24 mouse cellular contexts compared by ENCODE assay signal in the genomic region with DNA sequence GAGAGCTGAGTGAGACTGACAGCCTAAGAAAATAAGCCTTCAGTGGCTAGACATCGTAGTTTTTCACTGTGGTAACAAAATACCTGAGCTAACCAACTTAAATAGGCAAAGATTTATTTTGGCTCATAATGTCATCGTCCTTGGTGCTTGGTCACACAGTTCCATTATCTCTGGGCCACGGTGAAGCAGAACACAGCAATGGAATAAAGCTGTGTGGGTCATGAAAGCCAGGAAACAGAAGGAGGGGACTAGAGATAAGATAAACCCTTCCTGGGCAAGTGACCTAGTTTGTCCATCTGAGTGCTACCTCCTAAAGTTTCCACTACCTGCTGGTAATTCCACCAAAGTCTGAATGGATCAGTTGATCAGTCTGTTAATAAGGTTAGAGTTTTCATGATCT.
"Had no signal": no experiment of that assay in that cellular context is flagged by ENCODE, and none has a peak within 500 bp of the region (broad histone marks: within the 10 kb centered on the region; RNA-seq: fewer than 3 reads in every experiment).

No protein-coding gene starts in this region.

- H3K4me2 ChIP-seq: heart, embryonic 11.5 days; hindbrain, embryonic 12.5 days; hindbrain, embryonic 14.5 days; intestine, embryonic 15.5 days; limb, embryonic 13.5 days; limb, embryonic 15.5 days; liver, embryonic 12.5 days had no signal

- ATAC-seq: hindbrain, embryonic 16.5 days; inflammation-experienced regulatory T-cells, adult 6 months; intestine, embryonic 15.5 days; intestine, postnatal 0 days; liver, embryonic 12.5 days had no signal

- H3K27ac ChIP-seq: gastrocnemius, adult 2 months; hindbrain, embryonic 10.5 days; hindbrain, embryonic 12.5 days; hindbrain, embryonic 14.5 days; intestine, embryonic 15.5 days; layer of hippocampus, adult 2 months; limb, embryonic 13.5 days; limb, embryonic 15.5 days; liver, embryonic 12.5 days; liver, embryonic 14.5 days had no signal

- H3K4me3 ChIP-seq: gastrocnemius, adult 2 months; hindbrain, embryonic 10.5 days; hindbrain, embryonic 12.5 days; intestine, embryonic 15.5 days; layer of hippocampus, adult 2 months; limb, embryonic 13.5 days; limb, embryonic 15.5 days; liver, embryonic 12.5 days had no signal

- H3K9ac ChIP-seq: hindbrain, embryonic 12.5 days; hindbrain, embryonic 14.5 days; intestine, embryonic 15.5 days; limb, embryonic 13.5 days; limb, embryonic 15.5 days; liver, embryonic 12.5 days; liver, embryonic 14.5 days had no signal

- H3K9me3 ChIP-seq: hindbrain, embryonic 10.5 days; hindbrain, embryonic 12.5 days; intestine, embryonic 15.5 days; limb, embryonic 13.5 days; limb, embryonic 15.5 days; liver, embryonic 12.5 days had no signal

- H3K4me1 ChIP-seq: hindbrain, embryonic 10.5 days; hindbrain, embryonic 12.5 days; intestine, embryonic 15.5 days; limb, embryonic 13.5 days; limb, embryonic 15.5 days had no signal

- DNase-seq: gastrocnemius, adult 2 months; gastrocnemius, postnatal 10 days; gastrocnemius, postnatal 25 days; heart, postnatal 10 days; heart, postnatal 4 days; kidney, adult 18-20 months; kidney, adult 8-10 months; kidney, postnatal 10 days; kidney, postnatal 25 days; kidney, postnatal 4 days; left cerebral cortex, postnatal 4 days had no signal

- H3K36me3 ChIP-seq: hindbrain, embryonic 10.5 days; hindbrain, embryonic 12.5 days; intestine, embryonic 15.5 days; limb, embryonic 13.5 days; limb, embryonic 15.5 days; liver, embryonic 12.5 days had no signal

- H3K27me3 ChIP-seq: hindbrain, embryonic 12.5 days; intestine, embryonic 15.5 days; limb, embryonic 13.5 days; limb, embryonic 15.5 days; liver, embryonic 12.5 days had no signal
